Mouse (Mus musculus) liver, postnatal 0 days (tissue): Measurements from ENCODE around the gene Atp6v1f. TPM values are rescaled to one million over a fixed set of nuclear protein-coding genes. Genes with fewer than 3 reads are reported as not detected.

Source experiments
- ATAC-seq: fragments of 200-750 bp; cut with Nextera tagmentation; 2 replicates; pipeline ENCODE4 v1.8.0; 2017; ENCODE audit warnings: mild to moderate bottlenecking, moderate library complexity
- DNase-seq: peaks from one replicate; pipeline ENCODE4 v3.0.0-alpha.2; 2016
- H3K27ac ChIP-seq: fragments of 300-500 bp; sonication (generic); 2 replicates; pipeline ENCODE4 v1.5.1; 2014; ENCODE audit warnings: antibody characterized with exemption, moderate library complexity, mild to moderate bottlenecking, low read depth
- H3K27me3 ChIP-seq: fragments of 300-500 bp; sonication (generic); 2 replicates; pipeline ENCODE4 v1.6.1; 2014; ENCODE audit warnings: low read length, control low read depth, mixed read lengths; ENCODE audit not compliant: insufficient read depth
- H3K36me3 ChIP-seq: fragments of 300-500 bp; sonication (generic); replicated peaks from 2 replicates; pipeline ENCODE4 v1.6.1; 2014; ENCODE audit warnings: mild to moderate bottlenecking, control low read depth, low read length, moderate library complexity, mixed read lengths; ENCODE audit not compliant: insufficient read depth
- H3K4me1 ChIP-seq: fragments of 300-500 bp; sonication (generic); 2 replicates; pipeline ENCODE4 v1.6.1; 2014; ENCODE audit warnings: antibody characterized with exemption, mild to moderate bottlenecking, control low read depth; ENCODE audit not compliant: insufficient read depth
- H3K4me2 ChIP-seq: fragments of 300-500 bp; sonication (generic); 2 replicates; pipeline ENCODE4 v1.6.1; 2014; ENCODE audit warnings: low read depth, mild to moderate bottlenecking, low read length, moderate library complexity, mixed read lengths
- H3K4me3 ChIP-seq: fragments of 300-500 bp; sonication (generic); 2 replicates; pipeline ENCODE4 v1.5.1; 2014; ENCODE audit warnings: low read depth, low read length
- H3K9ac ChIP-seq: fragments of 300-500 bp; sonication (generic); replicated peaks from 2 replicates; pipeline ENCODE4 v1.6.1; 2014; ENCODE audit warnings: mild to moderate bottlenecking, moderate library complexity
- H3K9me3 ChIP-seq: fragments of 300-500 bp; sonication (generic); 2 replicates; pipeline ENCODE4 v1.6.1; 2016; ENCODE audit warnings: mild to moderate bottlenecking, control low read depth, low read length, mixed read lengths
- CTCF ChIP-seq: sonication (generic); IDR thresholded peaks from 2 replicates; pipeline ENCODE4 v1.5.1; 2016; ENCODE audit warnings: antibody characterized with exemption, low read depth
- EP300 ChIP-seq: IDR thresholded peaks from 2 replicates; pipeline ENCODE4 v1.6.1; 2016; ENCODE audit warnings: antibody characterized with exemption, low read depth, mild to moderate bottlenecking
- WGBS: fragments of 180-500 bp; shearing (Covaris S2); extraction: QIAGEN DNeasy Blood & Tissue Kit; methylation state at CpG from one replicate; pipeline ENCODE4 v1.1.7; 2014; ENCODE audit not compliant: insufficient replicate concordance; 5-methylcytosine and 5-hydroxymethylcytosine counted together
- polyA plus RNA-seq: library from polyadenylated mRNA; unstranded; fragments of >200 nt; fragmentation: Nextera tagmentation; extraction: Ambion mirVana; gene quantifications from 2 replicates; pipeline ENCODE4 v1.2.1, GENCODE M21; 2015

The Atp6v1f gene
- polyA plus RNA-seq, 1 experiment from 2014 or later, result 170 TPM

DNA sequence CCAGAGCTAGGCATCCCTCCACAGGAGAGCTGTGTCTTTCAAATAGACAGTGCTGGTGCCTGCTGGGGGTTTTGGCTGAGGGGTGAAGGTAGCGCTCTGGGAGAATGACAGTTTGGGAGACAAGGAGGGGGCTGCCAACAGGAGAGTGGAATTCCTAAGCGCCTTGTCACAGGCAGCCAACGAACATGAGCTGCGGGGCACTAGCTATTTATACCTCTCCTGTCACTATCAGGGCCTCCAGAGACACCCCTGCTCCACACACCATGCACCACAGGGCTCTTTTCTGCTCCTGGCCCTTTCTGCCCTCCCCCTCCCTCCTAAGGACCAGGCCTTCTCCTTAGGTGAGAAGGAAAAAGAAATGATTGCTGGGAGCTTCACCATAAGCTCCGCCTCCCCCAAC lies 36.0 kb upstream of the Atp6v1f start:
- Histone ChIP-seq H3K27me3 (peaks cover 58% of the 10 kb centered on the region), H3K4me3 (no peak overlapping the region), H3K4me1 (peaks cover 10% of the 10 kb centered on the region; the same call in 1 of the 2 replicates), H3K4me2 (no peak overlapping the region), H3K9me3 (no peaks in the 10 kb centered on the region), H3K36me3 (no peaks in the 10 kb centered on the region), H3K27ac (no peak overlapping the region), H3K9ac (no peak overlapping the region)
- no peak for TF ChIP-seq CTCF
- TF ChIP-seq EP300, result no peak
- no peak for DNase-seq
- WGBS, result 37% methylated on average over 5 of the region's 5 CpGs
- no peak for ATAC-seq

DNA sequence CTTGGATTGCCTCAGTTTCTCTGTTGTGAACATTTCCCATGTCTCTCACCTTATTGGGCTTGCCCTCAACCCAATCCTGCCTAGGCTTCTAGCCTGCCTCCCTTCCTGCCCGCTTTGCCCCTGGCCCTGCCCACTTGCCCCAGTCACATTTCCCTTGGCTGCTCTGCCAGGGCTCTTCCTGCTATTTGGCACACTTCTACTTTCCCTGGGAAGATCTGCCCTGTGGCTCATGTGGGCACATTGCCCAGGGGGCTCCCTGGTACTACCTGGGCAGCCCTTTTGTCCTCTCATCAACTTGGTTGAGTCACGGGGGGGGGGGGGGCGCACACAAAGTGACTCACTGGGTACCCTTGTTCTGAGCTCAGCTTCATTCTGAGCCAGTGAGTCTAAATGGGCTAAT lies 35.4 kb upstream of the Atp6v1f start:
- no peak for TF ChIP-seq CTCF
- no peak for TF ChIP-seq EP300
- no peak overlapping the region for H3K27ac ChIP-seq
- no peaks in the 10 kb centered on the region for H3K9me3 ChIP-seq
- WGBS, result 45% methylated on average over 3 of the region's 3 CpGs
- H3K36me3 ChIP-seq, result no peaks in the 10 kb centered on the region
- H3K9ac ChIP-seq, result no peak overlapping the region
- H3K4me2 ChIP-seq, result no peak overlapping the region
- H3K4me1 ChIP-seq, result peaks cover 12% of the 10 kb centered on the region; the same call in 1 of the 2 replicates
- DNase-seq (no peak), ATAC-seq (no peak)
- no peak overlapping the region for H3K4me3 ChIP-seq
- peaks cover 60% of the 10 kb centered on the region for H3K27me3 ChIP-seq

DNA sequence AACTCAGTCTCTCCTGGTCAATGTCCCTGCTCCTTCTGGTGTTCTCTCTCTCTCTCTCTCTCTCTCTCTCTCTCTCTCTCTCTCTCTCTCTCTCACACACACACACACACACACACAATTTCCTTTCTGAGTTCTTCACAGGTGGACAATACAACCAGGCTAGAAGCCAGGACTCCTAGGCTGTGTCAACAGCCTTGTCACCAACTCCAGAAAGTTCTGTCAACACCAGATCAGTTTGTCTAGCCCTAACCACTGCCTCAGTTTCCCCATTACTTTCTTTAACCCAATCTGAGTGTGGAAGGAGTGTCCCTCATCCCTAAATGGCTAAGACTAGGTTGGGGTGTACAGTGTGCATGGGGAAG lies 34.9 kb upstream of the Atp6v1f start:
- no peak overlapping the region for H3K9ac ChIP-seq
- H3K4me1 ChIP-seq, result peaks cover 12% of the 10 kb centered on the region; the same call in 1 of the 2 replicates
- peak overlapping the region; percentile 44 for H3K4me3 ChIP-seq
- peaks cover 60% of the 10 kb centered on the region for H3K27me3 ChIP-seq
- no peak for ATAC-seq
- H3K4me2 ChIP-seq, result peak overlapping the region; percentile 73
- H3K9me3 ChIP-seq, result no peaks in the 10 kb centered on the region
- H3K36me3 ChIP-seq, result no peaks in the 10 kb centered on the region
- no peak for TF ChIP-seq CTCF
- TF ChIP-seq EP300, result no peak
- no peak for DNase-seq
- no peak overlapping the region for H3K27ac ChIP-seq

DNA sequence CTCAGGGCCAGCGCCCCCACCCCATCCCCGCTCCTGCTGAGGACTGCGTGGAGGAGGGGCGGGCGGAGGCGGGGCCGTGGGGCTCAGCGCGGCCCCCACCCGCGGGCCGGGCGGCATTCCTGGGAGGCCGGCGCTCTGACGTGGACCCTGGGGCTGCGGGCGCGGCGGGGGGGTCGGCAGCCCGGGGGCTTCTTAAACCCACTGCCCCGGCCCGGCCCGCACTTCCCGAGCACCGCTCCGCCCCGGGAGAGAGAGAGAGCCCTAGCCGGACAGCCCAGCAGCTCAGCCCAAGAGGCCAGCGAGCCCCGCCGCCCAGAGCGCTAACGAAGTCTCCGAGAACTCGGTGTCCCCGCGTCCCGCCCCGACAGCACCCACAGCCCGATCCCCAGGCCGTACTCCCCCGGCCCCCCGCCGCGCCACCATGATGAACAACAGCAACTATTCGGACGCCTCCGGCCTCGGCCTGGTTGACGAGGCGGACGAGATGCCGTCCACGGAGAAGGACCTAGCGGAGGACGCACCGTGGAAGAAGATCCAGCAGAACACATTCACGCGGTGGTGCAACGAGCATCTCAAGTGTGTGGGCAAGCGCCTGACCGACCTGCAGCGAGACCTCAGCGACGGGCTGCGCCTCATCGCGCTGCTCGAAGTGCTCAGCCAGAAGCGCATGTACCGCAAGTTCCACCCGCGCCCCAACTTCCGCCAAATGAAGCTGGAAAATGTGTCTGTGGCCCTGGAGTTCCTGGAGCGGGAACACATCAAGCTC lies 34.3 kb upstream of the Atp6v1f start, which contains the start of gene Flnc:
Gene Flnc, plus strand, starts transcription at position 219 of the 766 bp plus-strand sequence.
- Histone ChIP-seq H3K9me3 (no peaks in the 10 kb centered on the region), H3K4me1 (peaks cover 12% of the 10 kb centered on the region; the same call in 1 of the 2 replicates), H3K4me3 (peak within 1 kb of the TSS; percentile 44), H3K9ac (peak within 1 kb of the TSS; percentile 36), H3K4me2 (peak within 1 kb of the TSS; percentile 73), H3K36me3 (no peaks in the 10 kb centered on the region), H3K27me3 (peaks cover 60% of the 10 kb centered on the region), H3K27ac (no peak within 1 kb of the TSS)
- no peak for ATAC-seq
- no peak for TF ChIP-seq CTCF
- TF ChIP-seq EP300, result no peak
- WGBS, result 2% methylated on average over 65 of the region's 77 CpGs
- peak; percentile 29 for DNase-seq

DNA sequence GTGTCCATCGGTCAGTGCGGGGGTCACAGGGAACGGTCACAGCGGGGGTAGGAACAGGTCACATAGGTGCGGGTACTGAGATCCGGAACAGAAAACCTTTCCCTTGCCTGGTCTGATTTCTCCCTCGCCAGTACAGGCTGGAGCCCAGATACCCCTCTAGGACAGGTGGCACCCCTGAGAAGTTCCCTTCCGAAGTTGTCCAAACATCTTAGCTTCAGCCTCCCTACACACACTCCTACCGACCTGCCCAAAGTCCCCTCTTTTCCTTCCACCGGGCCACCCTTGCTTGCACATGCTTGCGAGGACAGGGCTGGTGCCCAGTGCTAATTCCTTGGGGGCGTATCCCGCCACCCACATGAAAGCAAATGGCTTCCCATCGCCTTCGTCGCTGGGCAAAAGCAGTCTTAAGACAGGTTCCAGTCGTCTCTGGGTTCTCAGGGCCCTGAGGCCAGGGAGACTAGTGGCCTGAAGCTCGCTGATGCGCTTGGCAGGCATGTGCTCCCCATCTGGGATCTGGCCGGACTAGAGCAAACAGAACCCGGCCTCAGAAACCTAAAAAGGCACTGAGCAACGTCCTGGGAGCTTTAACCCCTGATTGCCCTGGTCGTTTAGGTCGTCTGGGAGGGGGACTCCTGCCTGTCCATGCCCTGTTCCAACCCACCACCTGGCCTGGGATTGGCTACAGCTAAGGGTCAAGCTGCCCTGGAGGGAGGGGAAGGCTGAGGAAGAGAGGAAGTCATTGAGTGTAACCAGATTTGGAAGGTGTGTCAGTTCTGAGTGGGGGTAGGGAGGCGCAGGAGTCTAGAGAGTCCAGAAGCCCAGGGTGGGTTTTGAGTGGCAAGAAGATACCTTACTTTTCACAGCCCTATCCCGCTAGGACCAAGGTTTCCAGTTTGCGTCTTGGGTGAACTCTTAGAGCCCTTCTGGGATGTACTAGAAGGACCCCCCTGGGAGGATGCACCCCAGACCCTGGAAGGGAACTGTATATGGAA lies 33.4 kb upstream of the Atp6v1f start:
- 7% methylated on average over 27 of the region's 27 CpGs for WGBS
- Histone ChIP-seq H3K9me3 (no peaks in the 10 kb centered on the region), H3K27ac (no peak overlapping the region), H3K4me3 (peak overlapping the region; percentile 44), H3K9ac (no peak overlapping the region; the same call in 1 of the 2 replicates), H3K27me3 (peaks cover 60% of the 10 kb centered on the region), H3K4me1 (peaks cover 12% of the 10 kb centered on the region; the same call in 1 of the 2 replicates), H3K4me2 (peak overlapping the region; percentile 73), H3K36me3 (no peaks in the 10 kb centered on the region)
- no peak for DNase-seq
- TF ChIP-seq EP300, result no peak
- ATAC-seq, result no peak
